28 mouse cellular contexts compared by ENCODE assay signal in genomic region chr14:56702644-56703043, GRCm38 (mm10). TPM values are rescaled to one million over a fixed set of nuclear protein-coding genes. Genes with fewer than 3 reads are reported as not detected.
DNase-seq lines count a peak whose midpoint lies in the region; ATAC-seq and TF ChIP-seq lines count a peak whose summit lies in the region.
"Had no signal": no experiment of that assay in that cellular context is flagged by ENCODE, and none has a peak within 500 bp of the region (broad histone marks: within the 10 kb centered on the region; RNA-seq: fewer than 3 reads in every experiment).

No protein-coding gene starts in this region.

- no peaks in the 10 kb centered on the region for H3K79me2 ChIP-seq in MEL (ENCODE audit: control insufficient read depth, insufficient read depth, low read length, poor library complexity)

- H3K27ac ChIP-seq in MEL (ENCODE audit: control insufficient read depth, low read depth, low read length), result no peak overlapping the region
- H3K27ac ChIP-seq in liver, embryonic 14.5 days, result no peak overlapping the region
- H3K27ac ChIP-seq: embryonic facial prominence, embryonic 15.5 days; forebrain, embryonic 10.5 days; gastrocnemius, adult 2 months; heart, embryonic 13.5 days; hindbrain, embryonic 12.5 days had no signal

- H3K9ac ChIP-seq in MEL (ENCODE audit: control insufficient read depth, low read depth, low read length, poor library complexity, severe bottlenecking), result no peak overlapping the region
- H3K9ac ChIP-seq in liver, embryonic 14.5 days (replicated peaks), result no peak overlapping the region
- H3K9ac ChIP-seq: embryonic facial prominence, embryonic 15.5 days; heart, embryonic 13.5 days; hindbrain, embryonic 12.5 days had no signal

- no peaks in the 10 kb centered on the region for H3K4me1 ChIP-seq in MEL (ENCODE audit: control insufficient read depth in 1 of 2, insufficient read depth in 2 of 2, low read length in 2 of 2)
- H3K4me1 ChIP-seq in liver, embryonic 14.5 days (replicated peaks; ENCODE audit: control insufficient read depth in 2 of 2, insufficient read depth in 2 of 2, low read length in 1 of 2), result peaks cover 0 to 12% of the 10 kb centered on the region in 2 experiments; a peak in 2 of 4 replicates
- H3K4me1 ChIP-seq: embryonic facial prominence, embryonic 15.5 days; hindbrain, embryonic 12.5 days had no signal

- ATAC-seq in liver, embryonic 14.5 days (ENCODE audit: insufficient read depth), result peak; percentile 79
- peak; percentile 92 for ATAC-seq in megakaryocyte progenitor cell, adult 5-6 weeks (replicated peaks; ENCODE audit: poor library complexity)
- ATAC-seq: activated CD4-positive, CD25-positive, alpha-beta regulatory T cell, adult 4 months; CD4-positive, CD25-positive, alpha-beta regulatory T cell, adult 4 months; forebrain, embryonic 14.5 days; hindbrain, embryonic 16.5 days; Patski had no signal

- TF ChIP-seq POLR2A in MEL (IDR thresholded peaks at IDR 0.05; ENCODE audit: control insufficient read depth in 1 of 2, insufficient read depth in 1 of 2, low read depth in 1 of 2, low read length in 2 of 2, poor library complexity in 1 of 2), result no peak

- 25% methylated on average over 4 of the region's 4 CpGs for WGBS in liver, embryonic 14.5 days (ENCODE audit: insufficient replicate concordance)

- peaks cover 0 to 2% of the 10 kb centered on the region in 2 experiments; a peak in 1 of 4 replicates for H3K36me3 ChIP-seq in MEL (ENCODE audit: control insufficient read depth in 1 of 2, insufficient read depth in 2 of 2, low read length in 2 of 2)
- H3K36me3 ChIP-seq in liver, embryonic 14.5 days (replicated peaks; ENCODE audit: control insufficient read depth, insufficient read depth, low read depth), result peaks cover 25% of the 10 kb centered on the region

- TF ChIP-seq CTCF in MEL (IDR thresholded peaks at IDR 0.05 in 2 of 3, conservative IDR thresholded peaks at IDR 0.05 in 1 of 3; ENCODE audit: control insufficient read depth in 1 of 3, insufficient read depth in 1 of 3, low read depth in 2 of 3, low read length in 3 of 3, poor library complexity in 1 of 3, severe bottlenecking in 1 of 3), result no peak
- TF ChIP-seq CTCF in liver, embryonic 14.5 days (IDR thresholded peaks at IDR 0.05; ENCODE audit: low read depth), result no peak

- TF ChIP-seq RAD21 in MEL (IDR thresholded peaks at IDR 0.05; ENCODE audit: low read depth, low read length), result no peak

- peak in 1 of 2 experiments; percentile 5; a peak in 1 of 4 replicates for TF ChIP-seq EP300 in MEL (IDR thresholded peaks at IDR 0.05; ENCODE audit: low read depth in 1 of 2, low read length in 2 of 2)
- peak; percentile 30; the same call in 1 of the 2 replicates for TF ChIP-seq EP300 in liver, embryonic 14.5 days (IDR thresholded peaks at IDR 0.05; ENCODE audit: low read depth)

- H3K9me3 ChIP-seq in MEL (replicated peaks; ENCODE audit: insufficient read depth, low read length), result no peaks in the 10 kb centered on the region
- no peaks in the 10 kb centered on the region for H3K9me3 ChIP-seq in liver, embryonic 14.5 days (ENCODE audit: control insufficient read depth, low read length)
- H3K9me3 ChIP-seq: embryonic facial prominence, embryonic 15.5 days; forebrain, embryonic 10.5 days; G1E; heart, embryonic 13.5 days; hindbrain, embryonic 12.5 days had no signal

- H3K4me2 ChIP-seq in liver, embryonic 14.5 days (ENCODE audit: low read depth), result no peak overlapping the region
- H3K4me2 ChIP-seq: embryonic facial prominence, embryonic 15.5 days; heart, embryonic 13.5 days; hindbrain, embryonic 12.5 days had no signal

- no peaks in the 10 kb centered on the region for H3K27me3 ChIP-seq in MEL (ENCODE audit: control insufficient read depth in 1 of 2, insufficient read depth in 2 of 2, low read length in 2 of 2)
- no peaks in the 10 kb centered on the region for H3K27me3 ChIP-seq in liver, embryonic 14.5 days (ENCODE audit: control insufficient read depth, insufficient read depth, low read length)
- H3K27me3 ChIP-seq: embryonic facial prominence, embryonic 15.5 days; heart, embryonic 13.5 days; hindbrain, embryonic 12.5 days; Patski had no signal

- DNase-seq in MEL (ENCODE audit: low read depth, low spot score) (peak; percentile 44), liver (peak; percentile 17)
- peak; percentile 29 to 52 (median 34) for DNase-seq in liver, embryonic 14.5 days (ENCODE audit: low read depth in 3 of 3, low spot score in 3 of 3)
- DNase-seq in cerebellum, postnatal 4 days (ENCODE audit: low spot score in 2 of 2), result no peak
- DNase-seq in heart, postnatal 25 days (ENCODE audit: low spot score), result no peak
- no peak for DNase-seq in cerebellum, postnatal 10 days
- DNase-seq: adrenal gland, postnatal 14 days; B cell, adult 2 months; cerebellum, adult 11 months; cerebellum, adult 8-10 months; cerebellum, postnatal 25 days; embryo, embryonic 11 days; gastrocnemius, adult 2 months; gastrocnemius, postnatal 36 days; heart, adult 11 months; heart, postnatal 4 days had no signal

- no peak overlapping the region for H3K4me3 ChIP-seq in MEL (ENCODE audit: control insufficient read depth in 1 of 2, insufficient read depth in 1 of 2, low read depth in 2 of 2, low read length in 2 of 2)
- H3K4me3 ChIP-seq in liver, embryonic 14.5 days (ENCODE audit: insufficient read depth in 1 of 2, low read depth in 2 of 2, low read length in 2 of 2), result no peak overlapping the region
- H3K4me3 ChIP-seq: embryonic facial prominence, embryonic 15.5 days; erythroblast, embryonic 14.5 days; forebrain, embryonic 10.5 days; gastrocnemius, adult 2 months; heart, embryonic 13.5 days; hindbrain, embryonic 12.5 days had no signal

- intact Hi-C loops in heart, postnatal 25 days (cut with DNase I), result no loop called here

TF ChIP-seq in MEL, 35 proteins besides CTCF, POLR2A, EP300 and RAD21:
- TF ChIP-seq MYB (IDR thresholded peaks at IDR 0.05; ENCODE audit: low read depth, low read length), result no peak
- TF ChIP-seq TBP (IDR thresholded peaks at IDR 0.05; ENCODE audit: low read depth, low read length), result peak; percentile 51; the same call in 1 of the 2 replicates

RNA-seq across cellular contexts. Expression of gene Mphosph8, which starts 34.6 kb away (rescaled TPM):
- total RNA-seq in MEL (2012; rRNA removed), result 13.0 and 14.1 TPM in 2 replicates
- 100 to 1,000 TPM in 1 of 2 experiments, 10 to 100 TPM in 1; 27.2 to 402 TPM for polyA plus RNA-seq in MEL (2012; ENCODE audit: insufficient read depth in 1 of 2, insufficient read length in 2 of 2, low read depth in 1 of 2, low replicate concordance in 2 of 2, missing spikeins in 1 of 2)
- 7.2 and 8.9 TPM in 2 replicates for polyA plus RNA-seq in liver, embryonic 14.5 days (2012; rRNA removed)
- 9.1 and 10.1 TPM in 2 replicates for polyA plus RNA-seq in liver, embryonic 14.5 days (2014; fragmentation: Nextera tagmentation; extraction: Ambion mirVana)
- total RNA-seq in megakaryocyte progenitor cell, adult 5-6 weeks (2015), result 45.3 and 51.4 TPM in 2 replicates
- 25.0 and 37.5 TPM in 2 replicates for total RNA-seq in megakaryocyte progenitor cell, adult 5-6 weeks (2017)
- total RNA-seq in heart, postnatal 25 days (2021), result 10 to 100 TPM; 23.8 to 26.1 TPM

Comparison
In these comparisons a context has a peak if more than half of its experiments do, and no peak if none do; other contexts are left out.
1. DNase-seq: peak in MEL (single experiment), liver (single experiment) and liver, embryonic 14.5 days (3 of 3); none in cerebellum, postnatal 4 days (0 of 2), heart, postnatal 25 days (single experiment) and cerebellum, postnatal 10 days (0 of 2).